Mouse (Mus musculus): Measurements from ENCODE around the gene Rnaset2a. TPM values are rescaled to one million over a fixed set of nuclear protein-coding genes. Genes with fewer than 3 reads are reported as not detected.
A peak's percentile ranks its signal among the peaks of the same experiment; 100 is the strongest.
"Not testable (repeated sequence)": the region's sequence is repeated elsewhere in the genome, so short reads cannot be mapped to it uniquely, and the experiment has no call there.

The Rnaset2a gene
- polyA plus RNA-seq, 1 experiment from 2014 or later, result 19.4 TPM

GRCm38 (mm10) chr17:8146931-8147330, 966 bp downstream of the Rnaset2a start:
- H3K4me2 ChIP-seq (ENCODE audit: low read length), result peak overlapping the region; percentile 65
- 25% methylated on average over 4 of the region's 5 CpGs for WGBS
- not testable (repeated sequence) for H3K27ac ChIP-seq (ENCODE audit: low read depth, low read length); H3K9ac ChIP-seq (ENCODE audit: low read depth, low read length); H3K36me3 ChIP-seq (ENCODE audit: control insufficient read depth, insufficient read depth, low read length); H3K4me1 ChIP-seq (ENCODE audit: control insufficient read depth, insufficient read depth, low read depth, low read length); H3K9me3 ChIP-seq (ENCODE audit: control insufficient read depth, low read length); H3K27me3 ChIP-seq (replicated peaks; ENCODE audit: control insufficient read depth, insufficient read depth, low read length)
- ATAC-seq, result peak; percentile 2; the same call in 1 of the 2 replicates
- H3K4me3 ChIP-seq (ENCODE audit: low read length), result peak overlapping the region; percentile 51

GRCm38 (mm10) chr17:8143802-8144673, 3.9 kb downstream of the Rnaset2a start:
- H3K4me1 ChIP-seq (ENCODE audit: control insufficient read depth, insufficient read depth, low read depth, low read length); ATAC-seq; H3K9me3 ChIP-seq (ENCODE audit: control insufficient read depth, low read length); H3K36me3 ChIP-seq (ENCODE audit: control insufficient read depth, insufficient read depth, low read length); H3K9ac ChIP-seq (ENCODE audit: low read depth, low read length); H3K4me3 ChIP-seq (ENCODE audit: low read length); H3K27me3 ChIP-seq (replicated peaks; ENCODE audit: control insufficient read depth, insufficient read depth, low read length); H3K4me2 ChIP-seq (ENCODE audit: low read length); H3K27ac ChIP-seq (ENCODE audit: low read depth, low read length): not testable (repeated sequence)
- 53% methylated on average over 12 of the region's 14 CpGs for WGBS

- H3K9me3 ChIP-seq (ENCODE audit: control insufficient read depth, low read length); H3K4me1 ChIP-seq (ENCODE audit: control insufficient read depth, insufficient read depth, low read depth, low read length); H3K27me3 ChIP-seq (replicated peaks; ENCODE audit: control insufficient read depth, insufficient read depth, low read length); H3K27ac ChIP-seq (ENCODE audit: low read depth, low read length); H3K36me3 ChIP-seq (ENCODE audit: control insufficient read depth, insufficient read depth, low read length); H3K9ac ChIP-seq (ENCODE audit: low read depth, low read length); H3K4me3 ChIP-seq (ENCODE audit: low read length); H3K4me2 ChIP-seq (ENCODE audit: low read length): not testable (repeated sequence)
- 0 out of 2 replicates have a peak, but pooled peaks have one; percentile 40 for ATAC-seq
- WGBS, result 65% methylated on average over 3 of the region's 3 CpGs
These were observed 7.7 kb downstream of the Rnaset2a start for GRCm38 (mm10) chr17:8140210-8140609.

- WGBS, result 89% methylated on average over 5 of the region's 5 CpGs
- not testable (repeated sequence) for H3K4me2 ChIP-seq (ENCODE audit: low read length); ATAC-seq
These were observed 9.8 kb downstream of the Rnaset2a start for GRCm38 (mm10) chr17:8138116-8138515.

GRCm38 (mm10) chr17:8130849-8131248, 17.0 kb downstream of the Rnaset2a start:
- H3K4me3 ChIP-seq (ENCODE audit: low read length); H3K9me3 ChIP-seq (ENCODE audit: control insufficient read depth, low read length); H3K4me2 ChIP-seq (ENCODE audit: low read length); H3K27ac ChIP-seq (ENCODE audit: low read depth, low read length); H3K4me1 ChIP-seq (ENCODE audit: control insufficient read depth, insufficient read depth, low read depth, low read length); H3K36me3 ChIP-seq (ENCODE audit: control insufficient read depth, insufficient read depth, low read length); H3K27me3 ChIP-seq (replicated peaks; ENCODE audit: control insufficient read depth, insufficient read depth, low read length); H3K9ac ChIP-seq (ENCODE audit: low read depth, low read length): not testable (repeated sequence)
- peak; percentile 50; the same call in 1 of the 2 replicates for ATAC-seq
- WGBS, result no CpG with 5 or more reads among the region's 6 CpGs

More at GRCm38 (mm10) chr17:8138116-8138515, 9.8 kb downstream of the Rnaset2a start:
- not testable (repeated sequence) for H3K9me3 ChIP-seq (ENCODE audit: control insufficient read depth, low read length); H3K36me3 ChIP-seq (ENCODE audit: control insufficient read depth, insufficient read depth, low read length); H3K27ac ChIP-seq (ENCODE audit: low read depth, low read length); H3K4me3 ChIP-seq (ENCODE audit: low read length); H3K9ac ChIP-seq (ENCODE audit: low read depth, low read length); H3K4me1 ChIP-seq (ENCODE audit: control insufficient read depth, insufficient read depth, low read depth, low read length); H3K27me3 ChIP-seq (replicated peaks; ENCODE audit: control insufficient read depth, insufficient read depth, low read length)

- not testable (repeated sequence) for H3K9ac ChIP-seq (ENCODE audit: low read depth, low read length); ATAC-seq; H3K27ac ChIP-seq (ENCODE audit: low read depth, low read length); H3K4me2 ChIP-seq (ENCODE audit: low read length); H3K27me3 ChIP-seq (replicated peaks; ENCODE audit: control insufficient read depth, insufficient read depth, low read length); H3K36me3 ChIP-seq (ENCODE audit: control insufficient read depth, insufficient read depth, low read length); H3K4me1 ChIP-seq (ENCODE audit: control insufficient read depth, insufficient read depth, low read depth, low read length); H3K4me3 ChIP-seq (ENCODE audit: low read length); H3K9me3 ChIP-seq (ENCODE audit: control insufficient read depth, low read length)
- 80% methylated on average over 9 of the region's 9 CpGs for WGBS
These were observed 18.3 kb downstream of the Rnaset2a start for GRCm38 (mm10) chr17:8129578-8129977.

- WGBS, result no CpG with 5 or more reads among the region's 7 CpGs
- ATAC-seq, result 0 out of 2 replicates have a peak, but pooled peaks have one; percentile 51
These were observed 19.4 kb downstream of the Rnaset2a start for GRCm38 (mm10) chr17:8128326-8128993.

GRCm38 (mm10) chr17:8124586-8124985, 23.3 kb downstream of the Rnaset2a start:
- not testable (repeated sequence) for H3K36me3 ChIP-seq (ENCODE audit: control insufficient read depth, insufficient read depth, low read length); H3K27me3 ChIP-seq (replicated peaks; ENCODE audit: control insufficient read depth, insufficient read depth, low read length); H3K27ac ChIP-seq (ENCODE audit: low read depth, low read length); ATAC-seq; H3K4me3 ChIP-seq (ENCODE audit: low read length); H3K4me1 ChIP-seq (ENCODE audit: control insufficient read depth, insufficient read depth, low read depth, low read length); H3K9me3 ChIP-seq (ENCODE audit: control insufficient read depth, low read length); H3K4me2 ChIP-seq (ENCODE audit: low read length); H3K9ac ChIP-seq (ENCODE audit: low read depth, low read length)
- no CpG with 5 or more reads among the region's 6 CpGs for WGBS

More at GRCm38 (mm10) chr17:8128326-8128993, 19.4 kb downstream of the Rnaset2a start:
- not testable (repeated sequence) for H3K9me3 ChIP-seq (ENCODE audit: control insufficient read depth, low read length); H3K4me1 ChIP-seq (ENCODE audit: control insufficient read depth, insufficient read depth, low read depth, low read length); H3K36me3 ChIP-seq (ENCODE audit: control insufficient read depth, insufficient read depth, low read length); H3K27ac ChIP-seq (ENCODE audit: low read depth, low read length); H3K4me2 ChIP-seq (ENCODE audit: low read length); H3K9ac ChIP-seq (ENCODE audit: low read depth, low read length); H3K27me3 ChIP-seq (replicated peaks; ENCODE audit: control insufficient read depth, insufficient read depth, low read length); H3K4me3 ChIP-seq (ENCODE audit: low read length)

- H3K4me2 ChIP-seq (ENCODE audit: low read length), result not testable (repeated sequence)
These were observed 24.9 kb downstream of the Rnaset2a start for GRCm38 (mm10) chr17:8122974-8123373.

More at GRCm38 (mm10) chr17:8122974-8123373, 24.9 kb downstream of the Rnaset2a start:
- H3K4me1 ChIP-seq (ENCODE audit: control insufficient read depth, insufficient read depth, low read depth, low read length); H3K9me3 ChIP-seq (ENCODE audit: control insufficient read depth, low read length); H3K27ac ChIP-seq (ENCODE audit: low read depth, low read length); H3K4me3 ChIP-seq (ENCODE audit: low read length); H3K36me3 ChIP-seq (ENCODE audit: control insufficient read depth, insufficient read depth, low read length); H3K9ac ChIP-seq (ENCODE audit: low read depth, low read length); H3K27me3 ChIP-seq (replicated peaks; ENCODE audit: control insufficient read depth, insufficient read depth, low read length); ATAC-seq: not testable (repeated sequence)
- WGBS, result no CpG with 5 or more reads among the region's 3 CpGs

Measured in hindbrain, embryonic 16.5 days (tissue).